Mouse (Mus musculus): ENCODE measurements around the gene Rpl37a.

DNA sequence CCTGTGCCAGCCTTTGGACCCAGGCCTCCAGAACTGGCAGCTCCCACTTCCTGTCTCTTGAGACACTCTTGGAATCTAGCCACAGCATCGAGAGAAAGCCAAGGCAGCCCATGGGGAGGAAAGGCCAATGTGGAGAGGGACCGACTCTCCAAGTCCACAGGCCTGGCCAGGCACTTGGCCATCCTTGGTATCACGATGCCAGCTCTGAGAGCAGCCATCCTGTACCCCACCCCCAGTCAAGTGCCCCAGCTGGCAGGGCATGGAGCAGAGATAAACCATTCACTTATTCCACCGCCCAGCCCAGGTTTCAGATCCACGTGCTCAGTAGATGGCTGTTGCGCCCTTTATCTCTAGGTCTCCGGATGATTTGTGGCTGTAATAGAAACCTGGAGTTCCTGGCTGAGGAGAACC lies 40.3 kb downstream of the Rpl37a start:
- TF ChIP-seq TAL1 (IDR thresholded peaks at IDR 0.05; ENCODE audit: low read length), result peak; percentile 76
- peak; percentile 72 for TF ChIP-seq GATA1 (IDR thresholded peaks at IDR 0.05; ENCODE audit: low read length)

Data from erythroblast, embryonic 14.5 days (primary cell).